In the genomic region with DNA sequence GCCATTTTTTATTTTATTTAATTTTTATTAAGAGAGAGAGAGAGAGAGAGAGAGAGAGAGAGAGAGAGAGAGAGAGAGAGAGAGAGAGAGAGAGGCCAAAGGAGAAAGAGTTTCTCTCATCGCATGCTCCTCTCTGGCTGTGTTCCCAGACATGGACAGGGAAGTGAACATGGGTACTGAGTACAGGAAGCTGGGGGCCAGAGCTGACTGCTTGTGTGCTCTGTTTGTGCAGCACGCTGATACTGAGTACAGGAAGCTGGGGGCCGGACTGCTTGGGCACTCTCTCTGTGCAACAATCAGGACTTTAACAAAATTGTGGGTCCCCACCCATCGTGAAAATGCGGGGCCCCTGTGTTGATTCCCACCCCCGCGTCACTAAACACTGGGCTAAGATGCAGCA, we compare ENCODE assay signal across 16 mouse cellular contexts.
DNase-seq lines count a peak whose midpoint lies in the region; ATAC-seq and TF ChIP-seq lines count a peak whose summit lies in the region.
"Had no signal": no experiment of that assay in that cellular context is flagged by ENCODE, and none has a peak within 500 bp of the region (broad histone marks: within the 10 kb centered on the region; RNA-seq: fewer than 3 reads in every experiment).

No protein-coding gene starts in this region.

- peaks cover 14% of the 10 kb centered on the region for H3K4me1 ChIP-seq in forebrain, embryonic 13.5 days
- H3K4me1 ChIP-seq in forebrain, embryonic 11.5 days (replicated peaks; ENCODE audit: control insufficient read depth, insufficient read depth, low read length), result no peaks in the 10 kb centered on the region
- no peaks in the 10 kb centered on the region for H3K4me1 ChIP-seq in liver, embryonic 11.5 days (replicated peaks; ENCODE audit: control insufficient read depth, insufficient read depth, low read length)
- H3K4me1 ChIP-seq in forebrain, postnatal 0 days (ENCODE audit: insufficient read depth), result peaks cover 4% of the 10 kb centered on the region; the same call in 1 of the 2 replicates

- DNase-seq in forebrain, embryonic 11.5 days (ENCODE audit: low spot score), result no peak
- DNase-seq in liver (peak; percentile 16), 416B (ENCODE audit: low read depth) (peak; percentile 15)
- no peak for DNase-seq in liver, embryonic 11.5 days (ENCODE audit: low spot score)
- no peak for DNase-seq in forebrain, postnatal 0 days
- no peak for DNase-seq in embryo, embryonic 9.5 days (ENCODE audit: extremely low spot score)
- no peak for DNase-seq in kidney, adult 9 months
- DNase-seq: adrenal gland, postnatal 36 days; cerebellum, postnatal 14 days; gastrocnemius, postnatal 10 days; spleen, adult 18-20 months; thymus, postnatal 25 days had no signal

- H3K36me3 ChIP-seq in forebrain, embryonic 13.5 days (ENCODE audit: poor library complexity, severe bottlenecking), result no peaks in the 10 kb centered on the region
- H3K36me3 ChIP-seq in forebrain, embryonic 11.5 days (ENCODE audit: control insufficient read depth, insufficient read depth, low read length), result no peaks in the 10 kb centered on the region
- no peaks in the 10 kb centered on the region for H3K36me3 ChIP-seq in liver, embryonic 11.5 days (ENCODE audit: control insufficient read depth, insufficient read depth, low read length)
- H3K36me3 ChIP-seq in forebrain, postnatal 0 days (ENCODE audit: insufficient read depth), result no peaks in the 10 kb centered on the region
- H3K36me3 ChIP-seq: stomach, embryonic 15.5 days had no signal

- ATAC-seq in forebrain, embryonic 13.5 days, result no peak
- no peak for ATAC-seq in forebrain, embryonic 11.5 days (replicated peaks; ENCODE audit: low FRiP score)
- no peak for ATAC-seq in liver, embryonic 11.5 days (replicated peaks; ENCODE audit: low FRiP score)
- peak; percentile 27 for ATAC-seq in forebrain, postnatal 0 days
- ATAC-seq: activated CD4-positive, CD25-positive, alpha-beta regulatory T cell, adult 4 months; hindbrain, embryonic 16.5 days had no signal

- H3K27ac ChIP-seq in forebrain, embryonic 13.5 days, result peak overlapping the region; percentile 37
- H3K27ac ChIP-seq in forebrain, embryonic 11.5 days (ENCODE audit: low read depth, low read length), result no peak overlapping the region
- H3K27ac ChIP-seq in liver, embryonic 11.5 days (ENCODE audit: low read depth, low read length), result no peak overlapping the region
- peak overlapping the region; percentile 50; the same call in 1 of the 2 replicates for H3K27ac ChIP-seq in forebrain, postnatal 0 days (ENCODE audit: low read depth, low read length)
- H3K27ac ChIP-seq: stomach, embryonic 15.5 days had no signal

- H3K9ac ChIP-seq in forebrain, embryonic 13.5 days, result no peak overlapping the region
- no peak overlapping the region for H3K9ac ChIP-seq in forebrain, embryonic 11.5 days (ENCODE audit: low read length)
- H3K9ac ChIP-seq in liver, embryonic 11.5 days (ENCODE audit: low read depth, low read length), result no peak overlapping the region
- no peak overlapping the region for H3K9ac ChIP-seq in forebrain, postnatal 0 days
- H3K9ac ChIP-seq: stomach, embryonic 15.5 days had no signal

- H3K4me3 ChIP-seq in forebrain, embryonic 13.5 days, result no peak overlapping the region
- no peak overlapping the region for H3K4me3 ChIP-seq in forebrain, embryonic 11.5 days (ENCODE audit: low read depth, low read length)
- no peak overlapping the region for H3K4me3 ChIP-seq in liver, embryonic 11.5 days (ENCODE audit: low read depth, low read length)
- H3K4me3 ChIP-seq in forebrain, postnatal 0 days (ENCODE audit: low read depth, low read length), result no peak overlapping the region
- H3K4me3 ChIP-seq: stomach, embryonic 15.5 days had no signal

- H3K27me3 ChIP-seq in forebrain, embryonic 13.5 days, result no peaks in the 10 kb centered on the region; the same call in 1 of the 2 replicates
- H3K27me3 ChIP-seq in forebrain, embryonic 11.5 days (ENCODE audit: control insufficient read depth, insufficient read depth, low read length), result no peaks in the 10 kb centered on the region
- H3K27me3 ChIP-seq in liver, embryonic 11.5 days (replicated peaks; ENCODE audit: control insufficient read depth, insufficient read depth, low read length), result no peaks in the 10 kb centered on the region
- H3K27me3 ChIP-seq in forebrain, postnatal 0 days (ENCODE audit: insufficient read depth, low read length), result no peaks in the 10 kb centered on the region
- H3K27me3 ChIP-seq: stomach, embryonic 15.5 days had no signal

- TF ChIP-seq CTCF in forebrain, postnatal 0 days (IDR thresholded peaks at IDR 0.05; ENCODE audit: low read depth), result no peak

- no peak overlapping the region for H3K4me2 ChIP-seq in forebrain, embryonic 13.5 days
- no peak overlapping the region for H3K4me2 ChIP-seq in forebrain, embryonic 11.5 days (ENCODE audit: low read depth, low read length, severe bottlenecking)
- no peak overlapping the region for H3K4me2 ChIP-seq in liver, embryonic 11.5 days
- H3K4me2 ChIP-seq in forebrain, postnatal 0 days (ENCODE audit: low read depth), result no peak overlapping the region
- H3K4me2 ChIP-seq: stomach, embryonic 15.5 days had no signal

- WGBS in forebrain, embryonic 13.5 days, result 72% methylated on average over 6 of the region's 7 CpGs
- WGBS in forebrain, embryonic 11.5 days, result 71% methylated on average over 7 of the region's 7 CpGs
- 43% methylated on average over 7 of the region's 7 CpGs for WGBS in liver, embryonic 11.5 days
- WGBS in forebrain, postnatal 0 days, result 53% methylated on average over 7 of the region's 7 CpGs

- no peaks in the 10 kb centered on the region; the same call in 1 of the 2 replicates for H3K9me3 ChIP-seq in forebrain, embryonic 13.5 days (replicated peaks)
- H3K9me3 ChIP-seq in forebrain, embryonic 11.5 days (ENCODE audit: control insufficient read depth, low read length), result no peaks in the 10 kb centered on the region
- H3K9me3 ChIP-seq in liver, embryonic 11.5 days (ENCODE audit: control insufficient read depth, low read length), result no peaks in the 10 kb centered on the region
- no peaks in the 10 kb centered on the region for H3K9me3 ChIP-seq in forebrain, postnatal 0 days (ENCODE audit: low read length)
- H3K9me3 ChIP-seq: stomach, embryonic 15.5 days had no signal

Comparison
In these comparisons a context has a peak if more than half of its experiments do, and no peak if none do; other contexts are left out.
1. H3K27ac ChIP-seq: peak in forebrain, embryonic 13.5 days (single experiment) and forebrain, postnatal 0 days (single experiment); none in forebrain, embryonic 11.5 days (single experiment) and liver, embryonic 11.5 days (single experiment).
2. DNase-seq: peak in liver (single experiment) and 416B (single experiment); none in forebrain, embryonic 11.5 days (single experiment), liver, embryonic 11.5 days (single experiment), forebrain, postnatal 0 days (single experiment), embryo, embryonic 9.5 days (single experiment) and kidney, adult 9 months (single experiment).